Mouse (Mus musculus) kidney, adult 9 months (tissue): ENCODE data around the gene Gm26992.

ENCODE experiments used
- DNase-seq: peaks from one replicate; pipeline ENCODE4 v3.0.0; 2022

Gene Gm26992

DNA sequence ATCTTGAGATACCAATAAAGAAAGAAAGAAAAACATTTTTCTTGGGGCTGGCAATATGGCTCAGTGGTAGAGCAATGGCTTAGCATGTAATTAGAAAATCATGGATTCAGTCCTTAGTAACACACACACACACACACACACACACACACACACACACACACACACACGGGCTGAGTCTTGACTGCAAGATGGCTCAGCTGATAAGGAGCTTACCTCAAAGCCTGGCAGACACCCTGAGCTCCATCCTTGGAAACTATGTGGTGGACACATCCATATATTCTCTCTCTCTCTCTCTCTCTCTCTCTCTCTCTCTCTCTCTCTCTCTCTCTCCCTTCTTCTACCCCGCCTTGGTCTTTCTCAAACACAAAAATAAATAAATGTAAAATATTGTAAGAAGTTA, 69.0 kb downstream of the Gm26992 start:
- no peak for DNase-seq

- DNase-seq, result peak; percentile 18
These were observed 70.8 kb downstream of the Gm26992 start for GRCm38 (mm10) chrX:103492398-103493256.

DNA sequence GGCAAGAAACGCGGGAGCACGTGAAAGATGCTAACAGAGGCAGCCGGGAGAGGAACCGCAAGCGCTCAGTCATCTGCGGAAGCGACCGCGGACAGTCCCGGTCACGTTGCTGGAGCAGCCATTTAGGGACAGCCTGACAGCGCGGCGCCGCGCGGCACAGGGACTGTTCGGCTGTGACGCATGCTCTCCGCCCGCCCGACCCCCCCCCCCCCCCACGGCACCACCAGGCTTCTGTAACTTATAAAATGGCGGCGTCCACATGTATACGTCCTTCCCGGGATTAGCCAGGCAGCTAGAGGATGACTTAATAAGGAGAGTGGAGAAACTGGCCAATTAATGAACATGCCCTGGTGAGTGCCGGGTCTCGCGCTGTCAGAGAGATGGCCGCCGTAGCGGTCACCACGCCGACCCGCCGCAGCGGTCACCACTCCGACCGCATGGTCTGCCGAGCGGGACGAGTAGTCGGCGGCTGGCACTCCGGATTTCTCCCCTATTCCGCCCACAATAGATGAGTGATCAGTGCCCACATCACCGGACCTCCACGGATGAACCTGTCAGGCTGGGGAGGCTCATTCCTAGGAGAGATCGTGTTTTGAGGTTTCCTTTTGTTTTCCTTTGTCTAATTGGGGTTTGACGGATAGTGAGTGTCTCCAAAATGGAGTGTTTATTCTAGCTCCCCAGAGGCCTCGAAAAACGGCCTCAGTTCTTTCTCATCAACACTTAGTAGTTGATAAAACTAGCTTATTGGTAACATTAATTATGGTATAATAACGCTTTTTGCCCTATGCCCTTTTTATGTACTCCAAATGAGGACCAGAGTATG, 71.8 kb downstream of the Gm26992 start:
- peak; percentile 50 for DNase-seq

GRCm38 (mm10) chrX:103499374-103499773, 77.6 kb downstream of the Gm26992 start:
- no peak for DNase-seq

- peak; percentile 61 for DNase-seq
These were observed 78.3 kb downstream of the Gm26992 start for GRCm38 (mm10) chrX:103500137-103500536.

GRCm38 (mm10) chrX:103508218-103508617, 86.4 kb downstream of the Gm26992 start:
- DNase-seq, result no peak

DNA sequence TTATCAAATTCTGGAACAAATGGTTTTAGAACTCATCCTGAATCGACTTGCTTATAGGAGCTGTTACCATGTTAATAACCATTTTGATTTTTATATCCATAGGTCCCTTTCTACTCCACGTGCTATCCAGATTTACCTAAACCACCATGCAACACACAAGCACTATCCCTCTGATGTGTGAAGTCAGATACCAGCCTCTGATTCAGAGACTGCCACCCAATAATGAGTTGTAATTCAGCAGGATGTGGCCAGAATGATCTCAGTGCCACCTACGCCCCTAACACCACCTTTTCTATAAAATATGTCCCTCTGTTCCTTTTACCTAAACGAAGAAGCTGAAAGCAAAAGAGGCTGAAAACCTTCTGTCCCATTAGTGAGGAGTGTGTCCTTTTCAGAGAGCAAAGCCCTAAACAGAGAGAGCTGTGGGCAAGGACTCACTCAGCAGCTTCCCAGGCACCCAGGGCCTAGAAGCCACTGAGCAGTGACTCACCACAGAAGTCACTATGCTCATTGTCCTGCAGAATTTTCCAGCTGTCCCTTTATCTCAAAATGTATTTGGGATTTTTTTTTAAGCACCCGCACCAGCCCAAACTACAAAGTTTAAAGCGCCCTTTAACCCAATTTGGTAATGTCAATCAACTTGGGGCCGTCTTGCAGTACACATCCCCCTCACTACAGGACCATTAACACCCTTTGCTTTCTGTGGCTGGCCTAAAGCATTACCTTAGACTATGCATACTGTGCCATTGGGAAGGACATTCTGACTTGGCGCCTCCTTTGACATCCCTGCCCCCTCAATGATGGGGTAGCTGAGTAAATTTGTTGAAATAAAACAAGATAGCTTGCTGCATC, 87.6 kb downstream of the Gm26992 start:
- no peak for DNase-seq

DNA sequence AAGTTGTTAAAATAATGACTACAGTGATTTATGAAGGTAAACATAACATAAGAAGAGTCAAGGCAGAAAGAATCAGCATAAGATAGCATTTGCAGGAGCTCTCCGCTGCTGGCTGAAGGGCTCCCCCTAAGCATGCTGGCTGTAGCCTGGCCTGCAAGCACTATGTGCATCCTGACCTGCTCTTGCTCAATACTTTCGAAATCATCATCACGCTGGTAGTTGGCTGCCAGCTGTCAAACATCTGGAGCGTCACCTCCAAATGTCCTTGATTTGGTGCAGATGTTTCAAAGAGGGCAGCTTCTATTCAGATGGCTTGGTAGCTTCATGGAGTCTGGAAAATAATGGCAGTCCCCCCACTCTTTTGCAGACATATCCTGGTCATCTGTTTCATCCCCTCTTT, 93.0 kb downstream of the Gm26992 start:
- no peak for DNase-seq

GRCm38 (mm10) chrX:103515346-103515745, 93.5 kb downstream of the Gm26992 start:
- DNase-seq, result no peak

DNA sequence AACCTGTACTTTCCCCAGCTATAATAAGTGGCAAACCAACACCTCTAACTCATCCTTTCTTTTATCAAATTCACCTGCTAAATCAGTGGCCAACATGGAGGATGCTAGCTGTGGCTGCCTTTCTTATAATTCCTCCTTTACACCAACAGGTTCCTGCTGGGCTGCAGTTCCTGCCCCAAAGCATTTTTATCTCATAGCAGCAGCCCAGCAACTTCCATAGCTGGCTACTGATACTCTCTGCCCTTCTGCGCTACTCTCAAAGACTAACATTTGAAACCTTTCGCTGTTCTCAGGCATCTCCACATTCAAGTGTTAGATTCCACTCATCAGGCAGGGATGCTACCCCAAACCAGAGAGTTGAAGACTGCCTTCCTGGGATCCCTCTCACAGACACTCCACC, 97.0 kb downstream of the Gm26992 start:
- DNase-seq, result no peak

DNA sequence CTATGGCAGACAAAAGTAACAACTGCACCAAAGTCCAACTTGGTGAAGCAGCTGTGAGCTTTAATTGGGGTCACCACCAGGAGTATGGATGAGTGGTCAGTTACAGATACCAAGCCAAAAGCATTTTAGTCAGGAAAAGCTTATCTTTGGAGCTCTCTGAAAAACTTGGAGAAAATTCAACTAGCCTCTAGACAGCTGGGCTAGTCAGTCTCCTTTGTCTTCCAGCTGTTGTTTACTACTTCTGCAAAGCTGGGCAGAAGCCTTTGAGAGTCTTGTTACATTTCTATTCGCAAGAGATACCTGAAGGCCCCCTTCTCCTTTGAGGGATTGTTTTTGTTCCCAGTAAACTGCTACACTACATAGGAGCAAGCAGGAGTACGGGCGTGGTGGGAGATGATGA, 97.7 kb downstream of the Gm26992 start:
- no peak for DNase-seq

- no peak for DNase-seq
These were observed 99.5 kb downstream of the Gm26992 start for GRCm38 (mm10) chrX:103521221-103521716.

GRCm38 (mm10) chrX:103529185-103529584, 107.4 kb downstream of the Gm26992 start:
- DNase-seq, result peak; percentile 62
